Mouse (Mus musculus): ENCODE data around the gene Fchsd2.

Gene Fchsd2

DNA sequence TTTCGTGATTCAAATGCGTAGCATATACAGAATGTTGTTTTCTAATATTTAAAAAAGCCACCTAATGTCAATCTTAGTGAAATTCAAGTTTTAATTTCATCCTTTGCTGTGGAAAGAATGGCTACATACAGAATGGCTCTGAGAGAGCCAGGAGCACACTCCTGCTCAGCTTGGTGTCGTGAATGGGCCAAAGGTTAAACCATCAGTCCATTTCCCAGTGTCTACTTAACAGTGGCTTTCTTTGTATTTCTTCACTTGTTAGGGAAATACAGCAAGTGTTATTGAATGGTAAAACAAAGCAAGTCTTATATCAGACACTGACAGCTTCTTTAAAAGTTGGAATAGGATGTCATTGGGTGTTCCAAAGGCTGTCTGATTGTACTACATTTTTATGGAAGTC, 80.7 kb downstream of the Fchsd2 start:
- in situ Hi-C loops (cut with MboI, MseI): no loop called here

DNA sequence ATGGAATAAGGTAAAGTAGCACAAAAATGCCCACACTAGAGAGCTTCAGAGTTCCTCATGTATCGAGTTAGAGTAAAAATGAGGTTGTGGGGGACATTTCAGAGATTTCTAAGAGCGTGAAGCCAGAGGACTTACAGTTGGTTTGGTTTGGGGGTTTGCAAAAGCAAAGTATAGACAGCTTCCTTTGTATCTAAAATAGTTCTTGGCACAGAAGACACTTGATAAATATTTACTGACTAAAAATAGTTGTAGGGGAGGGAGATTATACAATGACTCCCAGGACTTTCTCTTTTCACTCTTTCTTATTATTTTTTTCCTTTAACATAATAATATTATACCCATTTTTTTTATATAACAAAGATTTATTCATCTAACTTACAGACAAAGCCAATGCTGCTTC, 86.1 kb downstream of the Fchsd2 start:
- in situ Hi-C loops (cut with MboI, MseI): no loop called here

DNA sequence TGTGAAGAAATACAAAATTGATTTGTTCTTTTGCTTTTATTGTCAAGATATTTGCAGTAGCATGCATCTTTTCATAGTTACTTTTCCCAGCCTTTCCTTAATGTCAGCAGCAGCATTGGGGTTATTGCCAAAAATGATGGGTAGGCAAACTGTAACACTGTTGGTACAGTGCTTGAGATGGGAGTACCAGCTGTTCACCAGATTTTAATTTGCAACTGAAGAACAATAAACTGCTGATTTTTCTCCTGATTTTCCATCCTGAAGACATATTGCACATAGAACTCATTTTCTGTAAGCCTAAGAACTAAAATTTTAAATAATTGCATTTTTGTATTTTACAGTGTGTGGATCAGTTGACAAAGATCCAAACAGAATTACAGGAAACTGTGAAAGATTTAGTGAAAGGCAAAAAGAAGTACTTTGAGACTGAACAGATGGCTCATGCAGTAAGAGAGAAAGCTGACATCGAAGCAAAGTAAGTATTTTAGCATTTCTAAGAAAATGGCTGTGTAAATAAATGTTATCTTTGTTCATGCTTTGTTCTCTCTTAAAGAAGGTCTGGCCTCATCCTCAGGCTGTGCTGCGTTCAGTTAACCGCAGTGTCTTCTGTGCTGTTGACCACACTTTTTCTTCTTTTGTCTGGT, 98.8 kb downstream of the Fchsd2 start:
- in situ Hi-C loops (cut with MboI, MseI): no loop called here

DNA sequence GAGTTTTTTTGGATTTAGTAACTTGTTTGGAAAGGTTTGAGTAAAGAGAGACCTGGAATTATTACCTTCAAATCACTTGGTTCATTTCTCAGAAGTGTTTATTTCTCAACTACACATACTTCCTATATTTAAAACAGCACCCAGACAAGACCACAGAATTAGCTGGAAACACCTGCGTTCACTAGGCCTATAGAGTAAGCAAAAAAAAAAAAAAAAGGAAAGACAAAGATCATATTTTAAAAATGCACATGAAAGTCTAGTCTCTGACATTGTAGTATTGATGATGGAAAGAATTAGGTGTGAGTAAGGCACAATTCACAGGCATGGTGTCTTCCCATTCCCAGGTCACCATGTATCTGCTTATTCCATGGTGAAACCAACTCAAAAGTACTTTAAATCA, 118.2 kb downstream of the Fchsd2 start:
- in situ Hi-C loops (cut with MboI, MseI): no loop called here

DNA sequence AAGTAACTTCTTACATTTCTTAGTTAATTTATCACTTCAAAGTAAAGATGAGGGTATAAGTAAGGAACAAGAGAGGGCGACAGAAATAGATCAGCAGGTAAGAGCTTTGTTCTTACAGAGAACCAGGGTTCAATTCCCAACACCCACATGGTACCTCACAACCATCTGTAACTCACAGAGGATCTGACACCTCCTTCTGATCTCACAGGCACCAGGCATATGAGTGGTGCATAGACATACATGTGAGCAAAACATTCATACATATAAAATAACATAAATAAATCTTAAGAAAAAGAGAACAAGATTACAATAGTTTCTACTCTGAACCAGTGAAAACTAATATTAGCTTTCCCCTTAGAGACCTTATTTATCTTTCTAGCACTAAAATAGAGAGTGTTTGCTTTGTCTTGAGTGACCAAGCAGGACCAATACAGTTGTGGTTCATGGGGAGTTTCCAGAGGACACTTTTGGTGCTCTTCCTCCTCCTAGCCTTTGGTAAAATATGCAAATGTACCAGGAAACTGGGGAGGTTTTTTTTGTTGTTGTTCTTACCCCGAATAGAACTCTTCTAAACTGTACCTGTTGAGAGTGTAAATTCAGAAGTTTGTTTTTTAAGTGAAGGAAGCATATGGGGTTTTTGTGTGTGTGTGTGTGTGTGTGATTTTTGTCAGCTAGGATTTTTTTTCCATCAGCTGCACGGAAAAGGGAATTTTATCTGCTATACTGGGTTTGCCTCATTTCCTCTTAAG, 121.0 kb downstream of the Fchsd2 start:
- in situ Hi-C loops (cut with MboI, MseI): no loop called here

DNA sequence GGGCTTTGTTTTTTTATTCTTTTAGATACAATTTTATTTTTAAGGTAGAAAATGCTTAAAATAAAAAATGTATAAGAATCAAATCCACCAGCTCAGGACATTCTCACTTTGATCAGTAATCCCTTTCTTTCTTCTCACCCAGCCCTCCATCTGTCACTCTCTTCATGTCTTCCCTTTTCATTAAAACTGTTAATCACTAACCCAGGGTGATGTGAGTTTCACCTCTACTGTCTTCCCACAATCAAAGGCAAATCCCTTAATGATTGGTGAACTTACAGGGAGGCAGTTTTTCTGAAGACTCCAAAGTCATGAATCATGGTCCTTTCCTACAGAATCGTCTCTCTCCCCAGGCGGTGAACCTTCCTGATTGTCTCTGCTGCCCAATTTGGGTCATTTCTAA, 124.1 kb downstream of the Fchsd2 start:
- in situ Hi-C loops (cut with MboI, MseI): no loop called here

DNA sequence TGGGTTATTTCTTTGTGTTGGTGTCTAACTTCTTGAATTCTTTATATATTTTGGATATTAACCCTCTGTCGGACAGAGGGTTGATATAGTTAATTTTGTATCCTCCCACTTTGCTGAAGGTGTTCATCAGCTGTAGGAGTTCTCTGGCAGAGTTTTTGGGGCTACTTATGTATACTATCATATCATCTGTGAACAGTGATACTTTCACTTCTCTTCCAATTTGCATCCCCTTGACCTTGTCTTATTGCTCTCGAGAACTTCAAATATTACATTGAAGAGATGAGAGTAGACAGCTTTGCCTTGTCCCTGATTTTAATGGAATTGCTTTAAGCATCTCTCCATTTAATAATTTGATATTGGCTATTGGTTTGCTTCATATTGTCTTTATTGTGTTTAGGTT, 130.8 kb downstream of the Fchsd2 start:
- in situ Hi-C loops (cut with MboI, MseI): no loop called here

DNA sequence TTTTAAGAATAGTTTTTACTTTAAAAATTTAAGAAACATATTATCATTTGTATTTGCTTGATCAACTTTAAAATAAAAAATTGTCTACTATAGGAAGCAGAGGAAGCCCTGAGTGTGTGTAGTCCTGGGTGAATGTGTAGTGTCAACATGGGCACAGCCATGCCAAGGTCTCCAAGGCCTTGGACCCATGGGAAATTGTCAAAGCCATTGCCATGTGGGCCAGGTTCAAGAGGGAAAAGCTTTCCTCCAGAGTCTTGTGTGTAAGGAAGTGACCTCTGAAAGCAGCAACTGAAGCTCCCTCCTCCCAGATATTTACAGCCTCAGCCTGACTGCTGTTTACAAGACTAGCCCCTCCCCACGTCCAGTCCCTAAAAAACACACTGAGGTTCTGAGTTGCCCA, 136.7 kb downstream of the Fchsd2 start:
- in situ Hi-C loops (cut with MboI, MseI): no loop called here

DNA sequence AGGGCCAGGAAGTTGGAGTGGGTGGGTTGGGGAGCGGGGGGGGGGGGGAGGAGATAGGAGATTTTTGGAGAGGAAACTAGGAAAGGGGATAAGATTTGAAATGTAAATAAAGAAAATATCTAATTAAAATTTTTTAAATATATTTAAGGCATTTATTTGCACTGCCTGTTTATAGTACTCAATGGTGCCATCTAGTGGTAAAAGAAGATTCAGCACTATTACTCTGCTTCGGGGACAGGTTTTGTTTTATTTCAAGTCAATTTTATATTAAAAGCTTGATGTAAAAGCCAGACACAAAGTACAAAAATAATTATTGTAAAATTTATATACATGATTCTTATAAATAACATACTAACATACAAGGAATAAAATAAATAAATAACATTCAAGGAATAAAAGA, 138.8 kb downstream of the Fchsd2 start:
- in situ Hi-C loops (cut with MboI, MseI): loop anchor here (5.0 kb wide), 1 partner anchor 169 kb away; no protein-coding TSS in a partner anchor

DNA sequence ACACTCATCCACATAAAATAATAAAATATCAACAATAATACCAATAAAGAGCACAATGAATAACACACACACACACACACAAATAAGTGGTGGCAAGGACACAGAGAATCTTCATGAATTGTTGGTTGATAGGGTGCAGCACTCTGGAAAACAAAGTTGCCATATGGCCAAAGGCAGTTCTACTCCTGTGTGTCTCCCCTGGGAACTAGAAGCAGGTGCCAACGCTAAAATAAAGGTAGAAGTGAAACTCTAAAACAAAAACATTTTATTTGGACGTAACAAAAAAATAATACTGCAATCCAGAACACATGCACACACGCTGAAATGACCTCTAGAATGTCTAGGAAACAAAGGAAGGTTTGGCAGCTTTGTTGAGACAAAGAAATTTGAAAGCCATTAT, 140.1 kb downstream of the Fchsd2 start:
- in situ Hi-C loops (cut with MboI, MseI): loop anchor here (5.0 kb wide), 1 partner anchor 170 kb away; no protein-coding TSS in a partner anchor

DNA sequence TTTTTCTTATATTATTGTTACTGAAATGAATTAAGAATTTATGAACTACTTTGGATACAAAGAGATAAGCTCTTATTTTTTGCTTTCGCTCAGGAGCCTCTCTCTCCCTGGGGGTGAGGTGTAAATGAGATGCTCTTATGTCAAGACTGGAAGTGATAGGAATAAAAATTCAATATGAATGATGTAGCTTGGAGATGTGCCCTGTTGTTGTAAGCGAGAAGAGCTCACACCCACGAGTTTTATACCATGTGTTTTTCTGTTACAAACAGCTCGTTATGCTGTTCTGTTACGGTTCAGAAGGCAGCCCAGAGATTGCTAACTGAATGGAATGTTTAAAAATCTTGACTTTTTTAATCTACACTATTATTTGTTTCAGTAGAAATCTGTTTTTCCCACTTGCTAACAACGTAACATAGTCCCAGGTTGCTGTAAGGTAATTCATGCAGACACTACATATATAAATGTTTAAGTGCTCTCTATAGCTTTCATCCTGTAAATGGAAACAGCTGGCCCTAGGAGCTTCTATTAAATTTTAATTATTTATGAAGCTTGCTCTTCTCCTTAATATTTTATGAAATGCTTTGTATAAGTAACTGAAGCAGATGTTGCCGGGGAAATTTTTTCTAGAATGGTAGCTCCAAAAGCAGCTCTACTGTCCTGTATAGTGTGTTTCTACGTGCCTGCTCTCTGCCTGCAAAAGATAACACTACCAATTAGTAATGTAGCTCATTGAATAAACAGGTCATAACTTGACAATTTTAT, 144.2 kb downstream of the Fchsd2 start:
- in situ Hi-C loops (cut with MboI, MseI): no loop called here

DNA sequence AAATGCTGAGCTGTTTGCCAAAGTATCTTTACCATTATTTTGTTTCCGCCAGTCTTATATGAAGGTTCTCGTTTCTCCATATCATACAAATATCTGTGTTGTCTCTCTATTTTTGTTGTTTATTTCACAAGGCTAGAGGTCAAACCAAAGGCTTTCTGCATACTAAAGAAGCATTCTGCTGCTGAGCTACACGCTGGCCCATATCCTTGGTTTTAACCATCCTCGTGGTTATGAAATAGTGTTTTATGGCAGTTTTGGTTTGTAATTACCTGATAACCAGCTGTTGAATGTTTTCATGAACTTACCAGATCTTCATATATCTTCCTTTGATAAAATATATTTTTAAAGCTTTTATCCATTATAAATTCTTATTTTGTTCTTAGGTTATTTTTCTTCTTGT, 156.1 kb downstream of the Fchsd2 start:
- in situ Hi-C loops (cut with MboI, MseI): no loop called here

DNA sequence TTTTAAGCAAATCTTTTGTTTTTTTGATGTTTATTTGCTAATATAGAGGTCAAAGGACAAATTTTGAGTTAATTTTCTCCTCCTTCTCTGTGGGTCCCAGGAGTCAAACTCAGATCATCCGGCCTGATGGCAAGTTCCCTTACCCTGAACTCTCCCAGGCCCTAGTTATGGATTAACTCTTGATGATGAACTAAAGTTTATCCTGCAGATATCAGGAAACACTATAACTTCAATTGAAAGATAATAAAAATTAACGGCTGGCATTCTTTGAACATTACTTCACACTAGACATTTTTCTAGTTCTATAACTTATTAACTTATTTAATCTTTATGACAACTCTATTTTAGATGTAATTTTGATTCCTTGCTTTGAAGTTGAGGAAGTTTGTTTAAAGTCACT, 156.5 kb downstream of the Fchsd2 start:
- in situ Hi-C loops (cut with MboI, MseI): no loop called here

DNA sequence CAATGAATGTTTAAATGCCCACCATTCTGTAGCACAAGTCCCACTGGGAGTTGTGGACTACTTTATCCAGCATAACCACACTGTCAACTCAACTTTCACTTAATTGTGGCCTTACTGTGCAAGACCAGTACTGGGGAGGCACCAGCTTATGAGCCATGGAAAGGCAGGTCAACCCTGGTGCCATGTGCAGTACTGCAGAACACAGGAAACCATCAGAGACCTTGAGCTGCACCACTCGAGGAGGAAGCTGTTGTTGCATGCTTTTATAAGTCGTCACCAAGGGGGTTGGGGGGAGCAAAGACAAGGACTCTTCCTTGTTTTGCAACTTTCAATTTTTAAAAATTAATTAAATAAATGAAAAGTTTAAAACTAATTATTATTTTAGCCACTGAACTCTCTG, 160.4 kb downstream of the Fchsd2 start:
- in situ Hi-C loops (cut with MboI, MseI): no loop called here

DNA sequence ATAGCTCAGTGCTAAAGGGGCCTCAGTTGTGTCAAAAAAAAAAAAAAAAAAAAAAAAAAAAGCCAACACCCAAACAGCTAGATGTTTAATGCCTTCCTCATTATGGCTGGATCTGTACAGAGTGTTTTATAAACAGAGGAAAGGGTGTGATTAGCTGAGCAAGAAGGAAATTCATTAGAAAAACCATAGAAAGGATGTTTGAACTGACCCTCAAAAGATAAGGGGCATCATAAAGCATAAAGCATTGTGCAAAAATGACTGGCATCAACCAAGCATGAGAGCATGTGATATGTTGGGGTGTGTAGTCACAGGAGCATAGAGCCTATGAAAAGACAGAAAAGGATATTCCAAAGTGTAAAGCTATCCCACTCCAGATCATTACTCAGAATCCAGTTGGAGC, 165.8 kb downstream of the Fchsd2 start:
- in situ Hi-C loops (cut with MboI, MseI): no loop called here

DNA sequence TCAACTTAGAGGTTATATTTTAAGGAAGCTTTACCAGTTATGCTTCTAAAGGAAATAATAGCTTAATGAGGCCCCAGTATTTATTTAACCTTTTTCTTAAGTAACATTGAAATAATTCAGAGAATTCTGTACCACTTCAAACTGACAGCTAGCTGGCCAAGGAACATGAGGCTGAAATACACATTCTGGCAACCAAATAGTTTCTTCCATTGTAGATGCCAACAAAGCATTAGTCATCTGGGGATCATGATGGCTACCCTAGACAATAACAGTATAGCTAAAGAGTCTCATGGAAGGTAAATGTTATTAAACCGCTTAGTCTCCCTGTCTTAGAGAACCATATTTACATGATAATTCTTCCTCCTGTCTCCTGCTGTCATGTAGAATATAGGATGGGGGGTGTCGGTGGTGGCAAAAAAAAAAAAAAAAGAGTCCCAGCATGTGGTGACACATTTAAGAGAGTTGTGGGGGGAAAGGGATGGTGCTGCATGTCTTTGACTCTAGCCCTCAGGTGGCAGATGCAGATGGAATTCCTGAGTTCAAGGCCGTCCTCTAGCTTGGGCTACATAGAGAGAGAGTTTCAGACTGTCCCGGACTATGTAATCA, 169.4 kb downstream of the Fchsd2 start:
- in situ Hi-C loops (cut with MboI, MseI): no loop called here

DNA sequence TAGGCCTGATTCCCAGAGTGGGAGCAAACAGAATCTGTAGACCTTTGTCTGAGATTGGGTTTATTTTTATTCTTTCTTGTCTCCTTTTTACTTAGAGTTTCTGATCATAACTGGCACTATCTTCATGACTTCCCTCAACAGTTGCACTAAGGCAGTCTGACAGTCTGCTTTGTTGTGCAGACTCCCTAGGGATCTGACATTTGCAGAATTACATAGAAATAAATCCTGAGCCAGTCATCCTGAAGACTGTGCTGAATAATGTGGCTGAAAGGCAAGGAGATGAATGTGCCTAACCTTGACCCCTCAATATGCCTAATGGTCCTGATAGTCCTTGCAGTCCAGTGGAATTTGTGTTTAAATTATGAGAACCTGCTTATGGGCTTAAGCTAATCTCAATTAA, 170.8 kb downstream of the Fchsd2 start:
- in situ Hi-C loops (cut with MboI, MseI): no loop called here

DNA sequence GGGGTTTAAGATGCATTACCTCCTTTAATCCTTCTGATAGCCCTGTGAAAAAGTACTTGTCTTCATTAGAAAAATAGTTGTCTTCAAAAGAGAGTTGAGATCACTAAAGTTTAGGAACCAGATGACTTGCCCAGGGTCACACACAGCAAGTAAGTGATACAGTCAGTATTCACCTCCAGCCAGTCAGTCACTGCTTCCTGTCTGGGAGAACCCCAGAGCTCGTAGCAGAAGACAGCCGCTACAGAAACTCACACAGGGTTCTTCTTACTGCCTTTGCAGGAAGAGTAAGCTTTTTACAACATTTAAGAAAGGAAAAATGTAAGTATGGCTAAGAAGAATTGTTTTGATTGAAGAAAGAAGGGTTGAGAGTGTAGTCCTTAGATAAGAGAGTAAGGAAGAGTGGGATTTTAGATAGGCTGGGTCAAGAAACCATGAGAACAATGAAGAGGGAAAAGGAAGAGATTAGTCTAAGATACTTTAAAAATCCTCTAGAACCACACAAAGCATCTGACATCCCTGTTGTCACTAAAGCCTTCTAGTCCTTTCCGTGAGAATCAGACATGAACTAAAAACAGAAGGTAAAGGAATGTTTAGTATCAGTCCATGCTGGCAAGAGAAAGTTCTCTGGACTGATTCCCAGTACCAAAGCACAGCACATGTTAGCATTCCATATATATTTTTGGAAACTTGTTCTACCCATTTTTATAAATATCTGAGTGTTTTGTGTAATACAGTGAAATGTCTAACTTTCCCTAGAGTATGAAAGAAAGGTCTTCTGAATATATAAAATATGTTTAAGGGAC, 175.0 kb downstream of the Fchsd2 start:
- in situ Hi-C loops (cut with MboI, MseI): no loop called here

DNA sequence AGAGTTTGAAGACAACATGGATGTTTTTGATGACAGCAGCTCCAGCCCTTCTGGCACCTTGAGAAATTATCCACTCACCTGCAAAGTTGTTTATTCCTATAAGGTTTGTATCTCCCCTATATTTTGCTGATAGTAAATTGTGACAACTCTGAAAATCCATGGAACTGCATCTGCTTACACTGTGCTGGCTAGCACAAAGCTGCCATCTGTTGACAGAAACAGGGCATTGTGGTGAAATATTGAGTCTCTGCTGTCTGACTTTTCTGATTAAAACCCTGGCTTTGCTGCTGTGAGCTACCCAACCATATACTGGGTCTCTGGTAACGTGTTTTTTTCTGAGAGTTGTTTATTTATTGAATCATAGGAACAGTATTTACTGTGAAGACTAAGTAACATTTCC, 178.9 kb downstream of the Fchsd2 start:
- in situ Hi-C loops (cut with MboI, MseI): no loop called here

DNA sequence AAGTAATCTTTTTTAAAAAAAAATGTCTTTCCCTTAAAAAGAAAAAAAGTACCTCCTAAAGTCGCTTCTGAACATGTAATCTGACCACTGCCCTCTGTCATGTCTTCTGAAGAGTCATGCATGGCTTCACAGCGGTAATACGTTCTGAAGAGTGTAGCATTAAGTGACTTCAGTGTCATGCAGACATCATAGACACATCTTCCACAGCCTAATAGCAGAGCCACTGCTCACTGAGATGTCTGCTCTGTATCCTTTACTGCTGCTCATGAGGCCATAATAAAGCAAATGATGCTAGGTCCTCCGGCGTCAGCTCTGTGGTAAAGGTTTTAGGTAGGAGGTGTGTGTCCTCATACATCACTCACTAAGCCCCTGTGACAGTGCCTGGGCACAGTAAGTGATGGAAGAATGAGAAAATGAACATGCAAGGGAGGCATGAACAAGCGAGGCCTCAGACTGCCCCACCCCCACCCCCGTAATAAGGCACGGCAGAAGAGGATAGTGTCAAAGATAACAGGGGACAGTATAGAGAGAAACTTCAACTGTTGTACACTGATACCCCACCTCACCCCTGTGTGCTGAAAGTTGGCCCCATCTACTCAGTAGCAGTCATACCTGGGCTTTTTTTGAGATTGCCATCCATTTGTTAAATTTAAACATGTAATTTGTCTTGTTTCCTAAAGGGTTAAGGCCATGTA, 179.9 kb downstream of the Fchsd2 start:
- in situ Hi-C loops (cut with MboI, MseI): no loop called here

DNA sequence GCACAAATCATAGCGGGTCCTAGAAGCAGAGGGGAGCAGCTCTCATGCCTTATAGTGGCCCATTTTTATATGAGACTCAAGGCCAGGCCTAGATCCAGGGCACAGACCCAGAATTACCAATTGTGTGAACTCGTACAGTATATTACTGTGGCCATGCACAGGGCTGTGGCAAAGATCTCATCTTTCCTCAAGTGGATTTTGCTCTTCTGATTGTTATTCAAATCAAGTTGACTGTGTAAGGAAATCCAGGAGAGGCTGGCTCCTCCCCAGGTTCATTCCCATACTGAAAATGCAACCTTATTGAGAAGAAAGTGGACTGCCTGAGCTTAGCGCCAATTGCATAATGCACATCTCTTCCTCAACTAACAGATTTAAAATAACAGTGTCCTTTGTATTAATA, 190.1 kb downstream of the Fchsd2 start:
- in situ Hi-C loops (cut with MboI, MseI): no loop called here
